Mouse (Mus musculus): ENCODE measurements around the gene Trpm1. TPM values are rescaled to one million over a fixed set of nuclear protein-coding genes. Genes with fewer than 3 reads are reported as not detected.

Gene Trpm1
- polyA plus RNA-seq, 1 experiment = not detected

- 90% methylated on average over 2 of the region's 2 CpGs for WGBS
- H3K4me1 ChIP-seq (ENCODE audit: control insufficient read depth, insufficient read depth, low read length) = no peaks in the 10 kb centered on the region
- DNase-seq = no peak
- no peak overlapping the region for H3K27ac ChIP-seq (ENCODE audit: insufficient read depth, low read length)
- TF ChIP-seq CTCF (IDR thresholded peaks at IDR 0.05; ENCODE audit: borderline replicate concordance, insufficient read depth, low read depth, low read length) (no peak), POLR2A (IDR thresholded peaks at IDR 0.05; ENCODE audit: borderline replicate concordance, insufficient read depth, low read length) (no peak)
- H3K27me3 ChIP-seq (ENCODE audit: control insufficient read depth, insufficient read depth, low read length) = no peaks in the 10 kb centered on the region
- H3K4me3 ChIP-seq (replicated peaks; ENCODE audit: insufficient read depth, low read depth, low read length) = no peak overlapping the region
Measured at GRCm38 (mm10) chr7:64228300-64228699, 74.7 kb downstream of the Trpm1 start.

DNA sequence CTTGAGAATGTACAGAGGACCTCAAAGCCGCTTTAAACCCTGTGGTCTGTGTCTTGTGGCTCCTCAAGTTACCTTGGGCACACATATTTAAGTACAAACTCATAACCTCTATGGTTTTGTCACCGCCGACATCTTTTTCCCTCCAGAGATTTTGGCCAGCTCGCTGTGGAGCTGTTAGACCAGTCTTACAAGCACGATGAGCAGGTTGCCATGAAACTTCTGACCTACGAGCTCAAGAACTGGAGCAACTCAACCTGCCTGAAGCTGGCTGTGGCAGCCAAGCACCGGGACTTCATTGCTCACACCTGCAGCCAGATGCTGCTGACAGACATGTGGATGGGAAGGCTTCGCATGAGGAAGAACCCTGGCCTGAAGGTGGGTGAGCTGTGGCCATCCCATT lies 76.3 kb downstream of the Trpm1 start:
- no peak for TF ChIP-seq CTCF (IDR thresholded peaks at IDR 0.05; ENCODE audit: borderline replicate concordance, insufficient read depth, low read depth, low read length)
- no peak for TF ChIP-seq POLR2A (IDR thresholded peaks at IDR 0.05; ENCODE audit: borderline replicate concordance, insufficient read depth, low read length)
- H3K4me3 ChIP-seq (replicated peaks; ENCODE audit: insufficient read depth, low read depth, low read length) = no peak overlapping the region
- 93% methylated on average over 8 of the region's 8 CpGs for WGBS

DNA sequence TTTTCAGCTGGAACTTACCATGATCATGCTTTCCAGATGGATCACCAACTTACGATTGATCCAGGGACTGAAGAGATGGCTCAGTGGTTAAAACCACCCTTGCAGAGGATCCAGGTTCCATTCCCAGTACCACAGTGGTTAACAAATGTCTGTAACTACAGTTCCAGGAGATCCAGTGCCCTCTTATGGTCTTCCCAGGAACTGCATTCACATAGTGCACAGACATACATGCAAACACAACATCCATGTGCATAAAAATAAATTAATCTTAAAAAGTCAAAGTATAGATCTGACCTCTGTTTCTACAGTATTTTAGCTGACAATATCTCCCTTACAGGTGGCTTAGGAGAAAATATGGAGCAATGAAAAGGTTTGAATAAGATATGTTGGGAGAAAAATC lies 77.4 kb downstream of the Trpm1 start:
- TF ChIP-seq POLR2A (IDR thresholded peaks at IDR 0.05; ENCODE audit: borderline replicate concordance, insufficient read depth, low read length) = no peak
- TF ChIP-seq CTCF (IDR thresholded peaks at IDR 0.05; ENCODE audit: borderline replicate concordance, insufficient read depth, low read depth, low read length) = no peak
- no peaks in the 10 kb centered on the region for H3K27me3 ChIP-seq (ENCODE audit: control insufficient read depth, insufficient read depth, low read length)

More for the DNA sequence above, 76.3 kb downstream of the Trpm1 start:
- no peak overlapping the region for H3K27ac ChIP-seq (ENCODE audit: insufficient read depth, low read length)
- no peaks in the 10 kb centered on the region for H3K27me3 ChIP-seq (ENCODE audit: control insufficient read depth, insufficient read depth, low read length)
- no peaks in the 10 kb centered on the region for H3K4me1 ChIP-seq (ENCODE audit: control insufficient read depth, insufficient read depth, low read length)
- no peak for DNase-seq

GRCm38 (mm10) chr7:64231996-64232395 lies 78.4 kb downstream of the Trpm1 start:
- TF ChIP-seq POLR2A (IDR thresholded peaks at IDR 0.05; ENCODE audit: borderline replicate concordance, insufficient read depth, low read length) (no peak), CTCF (IDR thresholded peaks at IDR 0.05; ENCODE audit: borderline replicate concordance, insufficient read depth, low read depth, low read length) (no peak)
- no peaks in the 10 kb centered on the region for H3K4me1 ChIP-seq (ENCODE audit: control insufficient read depth, insufficient read depth, low read length)
- 41% methylated on average over 2 of the region's 2 CpGs for WGBS
- H3K4me3 ChIP-seq (replicated peaks; ENCODE audit: insufficient read depth, low read depth, low read length) = no peak overlapping the region
- no peak overlapping the region for H3K27ac ChIP-seq (ENCODE audit: insufficient read depth, low read length)
- no peak for DNase-seq
- no peaks in the 10 kb centered on the region for H3K27me3 ChIP-seq (ENCODE audit: control insufficient read depth, insufficient read depth, low read length)

More for the DNA sequence above, 77.4 kb downstream of the Trpm1 start:
- DNase-seq = no peak
- no peak overlapping the region for H3K4me3 ChIP-seq (replicated peaks; ENCODE audit: insufficient read depth, low read depth, low read length)
- no peak overlapping the region for H3K27ac ChIP-seq (ENCODE audit: insufficient read depth, low read length)
- H3K4me1 ChIP-seq (ENCODE audit: control insufficient read depth, insufficient read depth, low read length) = no peaks in the 10 kb centered on the region
- WGBS = 100% methylated on average over 1 of the region's 1 CpGs

DNA sequence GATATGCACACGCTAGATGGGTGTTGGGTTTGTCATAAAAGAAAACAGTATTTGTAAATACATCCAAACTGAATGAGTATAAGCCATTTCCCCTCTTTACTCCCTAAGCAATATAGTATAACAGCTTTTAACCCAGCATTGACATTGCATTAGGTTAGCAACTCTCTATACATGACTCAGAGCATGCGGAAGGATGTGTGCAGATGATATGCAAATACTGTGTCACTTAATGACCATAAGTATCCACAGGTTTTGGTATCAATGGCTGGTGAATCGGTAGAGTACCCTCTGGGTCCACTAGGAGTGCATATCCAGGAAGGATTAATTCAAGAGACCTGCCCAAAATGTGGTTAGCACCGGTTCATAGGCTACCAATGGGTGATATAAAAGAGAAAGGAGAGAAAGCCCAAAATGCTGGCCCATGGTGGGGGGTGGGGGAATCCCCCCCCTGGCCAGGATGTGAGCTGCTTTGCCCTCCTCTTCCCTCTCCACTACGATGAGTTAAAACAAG lies 80.7 kb downstream of the Trpm1 start:
- TF ChIP-seq POLR2A (IDR thresholded peaks at IDR 0.05; ENCODE audit: borderline replicate concordance, insufficient read depth, low read length) = no peak
- TF ChIP-seq CTCF (IDR thresholded peaks at IDR 0.05; ENCODE audit: borderline replicate concordance, insufficient read depth, low read depth, low read length) = no peak
- Histone ChIP-seq H3K27me3 (ENCODE audit: control insufficient read depth, insufficient read depth, low read length) (no peaks in the 10 kb centered on the region), H3K4me1 (ENCODE audit: control insufficient read depth, insufficient read depth, low read length) (no peaks in the 10 kb centered on the region), H3K27ac (ENCODE audit: insufficient read depth, low read length) (no peak overlapping the region), H3K4me3 (replicated peaks; ENCODE audit: insufficient read depth, low read depth, low read length) (no peak overlapping the region)
- DNase-seq = no peak
- 95% methylated on average over 5 of the region's 5 CpGs for WGBS

GRCm38 (mm10) chr7:64236521-64236920 lies 82.9 kb downstream of the Trpm1 start:
- Histone ChIP-seq H3K27me3 (ENCODE audit: control insufficient read depth, insufficient read depth, low read length) (no peaks in the 10 kb centered on the region), H3K4me1 (ENCODE audit: control insufficient read depth, insufficient read depth, low read length) (no peaks in the 10 kb centered on the region), H3K27ac (ENCODE audit: insufficient read depth, low read length) (no peak overlapping the region), H3K4me3 (replicated peaks; ENCODE audit: insufficient read depth, low read depth, low read length) (no peak overlapping the region)
- DNase-seq = no peak
- 76% methylated on average over 4 of the region's 4 CpGs for WGBS
- no peak for TF ChIP-seq POLR2A (IDR thresholded peaks at IDR 0.05; ENCODE audit: borderline replicate concordance, insufficient read depth, low read length)
- no peak for TF ChIP-seq CTCF (IDR thresholded peaks at IDR 0.05; ENCODE audit: borderline replicate concordance, insufficient read depth, low read depth, low read length)

DNA sequence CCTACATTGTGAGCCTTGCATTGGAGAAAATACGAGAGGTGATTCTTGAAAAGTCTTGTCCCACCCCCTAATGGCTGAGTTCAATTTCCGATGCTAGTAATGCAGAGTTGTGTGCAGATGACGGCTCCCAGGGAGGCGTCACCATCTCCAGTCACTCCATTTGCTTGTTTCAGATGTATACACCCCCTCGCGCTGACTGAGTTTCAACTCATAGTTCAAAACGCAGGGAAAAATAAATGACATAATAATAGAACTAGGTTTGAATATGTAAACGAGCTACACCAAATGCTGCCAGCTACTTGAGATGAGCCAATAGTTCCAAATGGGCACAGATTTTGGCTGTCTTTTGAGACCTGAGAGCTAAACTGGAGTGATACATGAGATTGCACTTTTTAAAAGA lies 84.1 kb downstream of the Trpm1 start:
- 81% methylated on average over 8 of the region's 8 CpGs for WGBS
- DNase-seq = no peak
- no peak for TF ChIP-seq CTCF (IDR thresholded peaks at IDR 0.05; ENCODE audit: borderline replicate concordance, insufficient read depth, low read depth, low read length)
- TF ChIP-seq POLR2A (IDR thresholded peaks at IDR 0.05; ENCODE audit: borderline replicate concordance, insufficient read depth, low read length) = no peak
- Histone ChIP-seq H3K4me1 (ENCODE audit: control insufficient read depth, insufficient read depth, low read length) (no peaks in the 10 kb centered on the region), H3K4me3 (replicated peaks; ENCODE audit: insufficient read depth, low read depth, low read length) (no peak overlapping the region), H3K27ac (ENCODE audit: insufficient read depth, low read length) (no peak overlapping the region), H3K27me3 (ENCODE audit: control insufficient read depth, insufficient read depth, low read length) (no peaks in the 10 kb centered on the region)

GRCm38 (mm10) chr7:64238410-64239086 lies 84.9 kb downstream of the Trpm1 start:
- 94% methylated on average over 7 of the region's 7 CpGs for WGBS
- H3K27me3 ChIP-seq (ENCODE audit: control insufficient read depth, insufficient read depth, low read length) = no peaks in the 10 kb centered on the region
- no peak for TF ChIP-seq POLR2A (IDR thresholded peaks at IDR 0.05; ENCODE audit: borderline replicate concordance, insufficient read depth, low read length)
- no peak for TF ChIP-seq CTCF (IDR thresholded peaks at IDR 0.05; ENCODE audit: borderline replicate concordance, insufficient read depth, low read depth, low read length)
- no peaks in the 10 kb centered on the region for H3K4me1 ChIP-seq (ENCODE audit: control insufficient read depth, insufficient read depth, low read length)
- no peak overlapping the region for H3K4me3 ChIP-seq (replicated peaks; ENCODE audit: insufficient read depth, low read depth, low read length)
- no peak overlapping the region for H3K27ac ChIP-seq (ENCODE audit: insufficient read depth, low read length)
- DNase-seq = no peak

Data from cerebellum, adult 2 months (tissue).